Mouse (Mus musculus) lung, postnatal 36 days (tissue): ENCODE measurements around the gene Fadd.
A peak's percentile ranks its signal among the peaks of the same experiment; 100 is the strongest.

Source experiments
- DNase-seq: peaks from one replicate; pipeline ENCODE4 v3.0.0; 2022; ENCODE audit warnings: mixed read lengths

The Fadd gene

GRCm38 (mm10) chr7:144572234-144572633, 10.0 kb downstream of the Fadd start:
- DNase-seq, result no peak

GRCm38 (mm10) chr7:144571598-144571997, 10.7 kb downstream of the Fadd start:
- DNase-seq, result no peak

GRCm38 (mm10) chr7:144569428-144569827, 12.8 kb downstream of the Fadd start:
- DNase-seq, result peak; percentile 65

GRCm38 (mm10) chr7:144568091-144568490, 14.2 kb downstream of the Fadd start:
- no peak for DNase-seq

- DNase-seq, result no peak
Measured at GRCm38 (mm10) chr7:144566921-144567682, 15.2 kb downstream of the Fadd start.

GRCm38 (mm10) chr7:144563456-144564155, 18.7 kb downstream of the Fadd start:
- peak; percentile 32 for DNase-seq

- peak; percentile 15 for DNase-seq
Measured at GRCm38 (mm10) chr7:144562016-144562415, 20.2 kb downstream of the Fadd start.

- no peak for DNase-seq
Measured at GRCm38 (mm10) chr7:144560594-144560993, 21.7 kb downstream of the Fadd start.

- no peak for DNase-seq
Measured at GRCm38 (mm10) chr7:144558552-144558951, 23.7 kb downstream of the Fadd start.

GRCm38 (mm10) chr7:144554123-144554472, 28.2 kb downstream of the Fadd start:
- no peak for DNase-seq

GRCm38 (mm10) chr7:144553237-144554122, 28.8 kb downstream of the Fadd start, which contains the start of gene Ppfia1:
TSS of gene Ppfia1 (minus strand) at chr7:144553729.
- DNase-seq, result peak; percentile 98

- DNase-seq, result no peak
Measured at GRCm38 (mm10) chr7:144552274-144552673, 30.0 kb downstream of the Fadd start.

GRCm38 (mm10) chr7:144550811-144551210, 31.5 kb downstream of the Fadd start:
- DNase-seq, result no peak

- DNase-seq, result peak; percentile 15
Measured at GRCm38 (mm10) chr7:144549904-144550566, 32.2 kb downstream of the Fadd start.

- no peak for DNase-seq
Measured at GRCm38 (mm10) chr7:144545231-144545630, 37.0 kb downstream of the Fadd start.

- no peak for DNase-seq
Measured at GRCm38 (mm10) chr7:144541351-144541750, 40.9 kb downstream of the Fadd start.

GRCm38 (mm10) chr7:144539146-144539545, 43.1 kb downstream of the Fadd start:
- no peak for DNase-seq

GRCm38 (mm10) chr7:144538030-144538644, 44.1 kb downstream of the Fadd start:
- peak; percentile 25 for DNase-seq

- DNase-seq, result no peak
Measured at GRCm38 (mm10) chr7:144536367-144536766, 45.9 kb downstream of the Fadd start.

GRCm38 (mm10) chr7:144534773-144535172, 47.5 kb downstream of the Fadd start:
- DNase-seq, result no peak

- peak; percentile 20 for DNase-seq
Measured at GRCm38 (mm10) chr7:144531585-144532378, 50.5 kb downstream of the Fadd start.
